Mouse (Mus musculus) ES-E14 (cell line): Measurements from ENCODE around the gene Rabgap1l. TPM values are rescaled to one million over a fixed set of nuclear protein-coding genes. Genes with fewer than 3 reads are reported as not detected.

Source experiments
- DNase-seq: peaks from one replicate; pipeline ENCODE4 v3.0.0-alpha.2; 2013; ENCODE audit warnings: low read depth, low spot score
- H3K27ac ChIP-seq: 2 replicates; pipeline ENCODE4 v1.5.1; 2012; ENCODE audit warnings: low read depth, mild to moderate bottlenecking, low read length, moderate library complexity, mixed read lengths; ENCODE audit not compliant: poor library complexity, insufficient read depth, severe bottlenecking
- H3K36me3 ChIP-seq: 2 replicates; pipeline ENCODE4 v1.6.1; 2012; ENCODE audit warnings: mild to moderate bottlenecking, low read length, moderate library complexity, mixed read lengths; ENCODE audit not compliant: control insufficient read depth, poor library complexity, insufficient read depth, severe bottlenecking
- H3K4me1 ChIP-seq, 2 experiments: fragments of 150-350 bp in 1 of 2; sonication (generic) in 1 of 2; 2 replicates each; pipeline ENCODE4 v1.6.1; 2012; ENCODE audit warnings: low read length in 2 of 2, mild to moderate bottlenecking in 1 of 2, mixed read lengths in 1 of 2; ENCODE audit not compliant: control insufficient read depth in 2 of 2, insufficient read depth in 2 of 2, poor library complexity in 1 of 2
- H3K4me3 ChIP-seq, 2 experiments: fragments of 150-350 bp in 1 of 2; sonication (generic) in 1 of 2; 2 replicates each; pipeline ENCODE4 v1.5.1; 2012; ENCODE audit warnings: low read length in 2 of 2, low read depth in 1 of 2, mild to moderate bottlenecking in 1 of 2, mixed read lengths in 1 of 2; ENCODE audit not compliant: insufficient read depth in 1 of 2, poor library complexity in 1 of 2, severe bottlenecking in 1 of 2
- H3K9ac ChIP-seq: 2 replicates; pipeline ENCODE4 v1.6.1; 2012; ENCODE audit warnings: low read depth, mild to moderate bottlenecking, low read length, mixed read lengths; ENCODE audit not compliant: poor library complexity, insufficient read depth, severe bottlenecking
- H3K9me3 ChIP-seq: fragments of 150-350 bp; sonication (generic); 2 replicates; pipeline ENCODE4 v1.6.1; 2012; ENCODE audit warnings: low read depth, mild to moderate bottlenecking, low read length; ENCODE audit not compliant: control insufficient read depth, insufficient read depth
- CHD2 ChIP-seq: IDR thresholded peaks from 2 replicates; pipeline ENCODE4 v1.6.1; 2014; ENCODE audit warnings: mild to moderate bottlenecking, low read depth, low read length, inconsistent platforms
- HCFC1 ChIP-seq: IDR thresholded peaks from 2 replicates; pipeline ENCODE4 v1.6.1; 2012; ENCODE audit warnings: low read length, inconsistent platforms, borderline replicate concordance; ENCODE audit not compliant: insufficient read depth
- MAFK ChIP-seq: IDR thresholded peaks from 2 replicates; pipeline ENCODE4 v1.6.1; 2014; ENCODE audit warnings: mild to moderate bottlenecking, low read depth, low read length, inconsistent platforms; ENCODE audit not compliant: insufficient read depth
- ZC3H11A ChIP-seq: IDR thresholded peaks from 2 replicates; pipeline ENCODE4 v1.6.1; 2012; ENCODE audit warnings: low read depth, mild to moderate bottlenecking, inconsistent platforms, low read length, borderline replicate concordance
- ZNF384 ChIP-seq: IDR thresholded peaks from 2 replicates; pipeline ENCODE4 v1.6.1; 2012; ENCODE audit warnings: low read depth, low read length, inconsistent platforms
- in situ Hi-C, 2 experiments: fragments of 600-800 bp; cut with MboI; formaldehyde crosslinking; loops; one replicate each; pipeline ENCODE4 v1.15.1; 2025; ENCODE audit warnings: low sequenced_read_pairs in 2 of 2, inconsistent platforms in 1 of 2; ENCODE audit not compliant: unreplicated experiment in 2 of 2
- total RNA-seq: library from RNA; depleted of rRNA; stranded (reverse); fragments of 300-350 nt; gene quantifications from 2 replicates; pipeline ENCODE4 v1.2.3, GENCODE M21; 2012

Rabgap1l gene
- total RNA-seq, 1 experiment: 10.3 TPM

- in situ Hi-C loops: no loop called here
- H3K36me3 ChIP-seq: no peaks in the 10 kb centered on the region
- no peak overlapping the region for H3K4me3 ChIP-seq
- peak; percentile 25; the same call in 1 of the 2 replicates for TF ChIP-seq ZC3H11A
- no peak for TF ChIP-seq HCFC1
- no peak overlapping the region for H3K27ac ChIP-seq
- H3K9me3 ChIP-seq: no peaks in the 10 kb centered on the region
- no peak overlapping the region for H3K9ac ChIP-seq
- no peaks in the 10 kb centered on the region for H3K4me1 ChIP-seq
- DNase-seq: peak; percentile 31
Measured at GRCm38 (mm10) chr1:160253108-160253507, 539.9 kb downstream of the Rabgap1l start.

DNA sequence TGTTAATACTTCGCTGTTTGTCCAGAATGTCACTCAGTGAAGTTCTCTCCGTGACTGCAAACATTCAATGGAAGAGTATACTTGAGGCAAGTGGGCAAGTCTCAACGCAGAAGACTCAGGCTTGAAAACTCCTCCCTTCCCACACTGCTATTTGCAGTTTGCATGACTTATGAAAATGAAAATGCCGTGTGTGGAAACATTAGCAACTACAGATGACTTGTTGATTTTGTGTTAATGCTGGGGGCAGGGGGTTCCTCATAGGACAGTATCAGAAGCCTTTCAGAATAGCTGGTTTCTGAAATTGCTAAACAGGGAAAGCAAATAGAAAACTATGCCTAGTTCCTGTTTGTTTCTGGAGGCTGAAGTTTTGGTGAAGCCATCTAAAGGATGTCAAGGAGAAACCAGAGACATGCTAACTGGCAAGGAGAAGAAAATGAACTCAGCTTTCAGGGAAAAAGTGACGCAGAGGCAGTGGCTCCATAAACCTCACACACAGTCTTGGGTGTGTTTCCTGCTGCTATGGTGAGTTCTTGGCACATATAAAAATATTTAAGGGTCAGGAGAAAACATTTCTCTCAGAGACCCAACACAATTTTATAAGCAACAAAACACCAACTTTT lies 541.5 kb downstream of the Rabgap1l start:
- TF ChIP-seq ZNF384 (no peak), MAFK (no peak), HCFC1 (no peak), ZC3H11A (no peak), CHD2 (no peak)
- DNase-seq: no peak
- no peak overlapping the region for H3K27ac ChIP-seq
- in situ Hi-C loops: no loop called here
- H3K4me3 ChIP-seq: no peak overlapping the region
- H3K9me3 ChIP-seq: no peaks in the 10 kb centered on the region
- no peaks in the 10 kb centered on the region for H3K4me1 ChIP-seq
- no peaks in the 10 kb centered on the region for H3K36me3 ChIP-seq
- H3K9ac ChIP-seq: no peak overlapping the region

DNA sequence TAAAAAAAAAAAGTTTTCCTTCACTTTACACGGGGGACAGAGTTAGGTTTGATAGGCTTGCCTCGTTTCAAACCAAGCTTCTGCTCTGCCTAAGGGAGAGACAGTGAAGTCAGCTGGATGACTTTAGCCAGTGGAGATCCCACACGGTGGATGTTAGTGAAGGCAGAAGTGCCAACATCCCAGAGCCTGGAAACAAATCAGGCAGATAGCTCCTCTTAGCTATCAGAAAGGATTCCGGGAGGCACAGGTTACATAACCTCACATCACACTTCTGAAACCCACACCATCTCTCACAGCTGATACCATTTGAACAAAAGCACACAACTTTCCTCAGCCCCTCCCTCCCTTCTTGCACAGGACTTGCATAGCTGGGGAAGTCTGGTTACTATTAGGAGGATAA lies 542.2 kb downstream of the Rabgap1l start:
- no peaks in the 10 kb centered on the region; the same call in 1 of the 2 replicates for H3K36me3 ChIP-seq
- no peak for DNase-seq
- in situ Hi-C loops: no loop called here

GRCm38 (mm10) chr1:160249786-160250185 lies 543.2 kb downstream of the Rabgap1l start:
- no peaks in the 10 kb centered on the region for H3K9me3 ChIP-seq
- no peaks in the 10 kb centered on the region for H3K4me1 ChIP-seq
- no peaks in the 10 kb centered on the region; the same call in 1 of the 2 replicates for H3K36me3 ChIP-seq
- H3K4me3 ChIP-seq: no peak overlapping the region
- no peak for DNase-seq
- no peak for TF ChIP-seq ZNF384
- no peak for TF ChIP-seq CHD2
- TF ChIP-seq MAFK: no peak
- no peak for TF ChIP-seq ZC3H11A
- TF ChIP-seq HCFC1: no peak
- in situ Hi-C loops: loop anchor here in 1 of 2 experiments (10.0 kb wide), 1 partner anchor 125 kb away; no protein-coding TSS in a partner anchor
- no peak overlapping the region for H3K27ac ChIP-seq
- no peak overlapping the region for H3K9ac ChIP-seq

More for the DNA sequence above, 542.2 kb downstream of the Rabgap1l start:
- Histone ChIP-seq H3K4me1 (no peaks in the 10 kb centered on the region), H3K9ac (no peak overlapping the region), H3K27ac (no peak overlapping the region), H3K9me3 (no peaks in the 10 kb centered on the region), H3K4me3 (no peak overlapping the region)
- TF ChIP-seq CHD2 (no peak), HCFC1 (no peak), MAFK (no peak), ZNF384 (no peak), ZC3H11A (no peak)

DNA sequence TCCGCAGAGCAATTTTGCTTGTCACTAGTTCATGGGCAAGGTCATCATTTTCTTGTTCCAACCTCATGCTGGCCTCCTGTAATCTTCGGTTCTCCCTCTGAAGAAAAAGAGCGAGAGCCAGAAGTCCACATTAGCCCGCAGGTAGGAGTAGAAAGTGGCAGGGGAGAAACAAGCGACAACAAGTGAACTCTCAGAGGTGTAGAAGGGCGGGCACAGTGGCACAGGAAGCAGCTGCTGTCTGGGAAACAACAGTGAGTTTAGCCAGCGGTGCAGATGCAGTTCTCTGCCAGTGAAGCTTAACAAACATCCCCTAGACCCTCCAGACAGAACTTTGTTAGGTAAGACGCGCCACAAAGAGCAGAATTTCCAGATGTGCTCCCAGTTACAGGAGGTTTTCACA lies 545.5 kb downstream of the Rabgap1l start:
- DNase-seq: no peak
- in situ Hi-C loops: loop anchor here in 1 of 2 experiments (10.0 kb wide), 1 partner anchor 127 kb away; no protein-coding TSS in a partner anchor
- Histone ChIP-seq H3K27ac (no peak overlapping the region), H3K4me3 (no peak overlapping the region), H3K4me1 (no peaks in the 10 kb centered on the region; a peak in 1 of 4 replicates), H3K36me3 (no peaks in the 10 kb centered on the region; the same call in 1 of the 2 replicates), H3K9ac (no peak overlapping the region), H3K9me3 (no peaks in the 10 kb centered on the region)
- TF ChIP-seq CHD2: no peak
- TF ChIP-seq MAFK: no peak
